Mouse (Mus musculus): ENCODE measurements at regions not wholly inside any gene's neighbourhood (a gene's known extent, or its start where the extent isn't known, plus 50 kb on each side); places are given as distances from the start of the nearest gene placed in this dataset.

DNA sequence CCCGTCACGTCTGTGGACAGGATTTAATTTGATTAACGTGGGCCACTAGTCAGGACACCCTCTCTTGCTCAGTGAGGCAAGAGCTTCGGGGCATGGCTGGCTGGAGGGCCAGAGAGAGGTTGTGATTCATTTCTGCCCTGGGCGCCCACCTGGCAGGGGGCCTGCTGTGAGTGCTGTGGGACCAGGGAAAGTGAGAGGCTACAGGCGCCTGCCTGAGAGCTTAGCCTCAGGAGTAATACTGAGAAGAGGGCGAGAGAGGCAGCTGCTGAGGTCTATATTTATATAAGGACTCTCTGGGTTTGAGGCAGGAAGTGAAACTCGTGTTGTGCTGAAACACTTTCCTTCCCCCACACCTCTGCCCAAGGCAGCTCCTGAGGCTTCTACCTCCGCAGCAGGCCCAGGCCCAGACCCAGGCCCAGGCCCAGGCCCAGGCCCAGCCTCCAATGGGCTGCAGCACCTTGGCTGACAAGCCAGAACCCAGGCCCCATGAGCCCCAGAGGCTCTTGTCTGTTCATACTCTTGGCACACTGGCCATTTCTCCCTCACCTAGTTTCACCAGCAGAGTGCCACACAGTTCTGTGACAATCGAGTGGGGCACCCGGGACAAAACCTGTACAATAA is 176.9 kb upstream of the Bcl6 start:
- no peak for DNase-seq (ENCODE audit: low spot score)
- ATAC-seq (ENCODE audit: insufficient read depth, low read depth), result no peak
- no peak overlapping the region for H3K4me3 ChIP-seq (ENCODE audit: low read depth, low read length)
- no peaks in the 10 kb centered on the region for H3K9me3 ChIP-seq (replicated peaks; ENCODE audit: control insufficient read depth, low read length)
- H3K9ac ChIP-seq (replicated peaks; ENCODE audit: low read depth, low read length), result no peak overlapping the region
- 54% methylated on average over 11 of the region's 11 CpGs for WGBS
- no peak for TF ChIP-seq CTCF (IDR thresholded peaks at IDR 0.05; ENCODE audit: low read depth)
- TF ChIP-seq EP300 (IDR thresholded peaks at IDR 0.05; ENCODE audit: low read depth), result no peak
- H3K27me3 ChIP-seq (ENCODE audit: control insufficient read depth, insufficient read depth, low read length), result no peaks in the 10 kb centered on the region
- no peaks in the 10 kb centered on the region for H3K36me3 ChIP-seq (replicated peaks; ENCODE audit: control insufficient read depth, insufficient read depth, low read length)
- peak overlapping the region; percentile 35; the same call in 1 of the 2 replicates for H3K27ac ChIP-seq (ENCODE audit: low read depth)
- no peaks in the 10 kb centered on the region for H3K4me1 ChIP-seq (ENCODE audit: control insufficient read depth, insufficient read depth)
- H3K4me2 ChIP-seq (ENCODE audit: low read depth, low read length), result no peak overlapping the region

DNA sequence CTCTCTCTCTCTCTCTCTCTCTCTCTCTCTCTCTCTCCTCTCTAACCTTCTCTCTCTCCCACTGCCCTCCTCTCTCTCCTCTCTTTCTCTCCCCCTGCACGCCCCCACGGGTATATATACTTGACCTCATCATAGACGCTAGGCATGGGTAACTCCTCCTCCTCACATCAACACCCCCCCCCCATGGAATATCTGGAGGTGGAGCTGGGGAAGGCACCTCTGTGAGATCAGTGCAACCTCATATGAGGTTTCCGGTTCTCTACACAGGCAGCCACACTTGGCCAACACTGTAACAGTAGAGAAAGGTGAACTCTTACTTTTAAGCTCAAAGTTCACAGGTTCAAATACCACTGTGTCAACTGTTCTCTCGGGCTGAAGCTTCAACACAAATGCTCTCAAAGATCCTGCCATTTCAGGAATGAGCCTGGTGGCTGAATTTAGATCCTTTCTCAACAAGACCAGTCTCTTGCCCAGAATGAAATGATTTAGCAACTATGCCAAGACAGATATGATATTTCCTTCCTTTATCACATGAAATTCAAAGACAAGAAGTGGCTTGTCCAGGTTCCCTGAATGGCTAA is 172.1 kb upstream of the Bcl6 start:
- Histone ChIP-seq H3K4me3 (ENCODE audit: low read depth, low read length) (no peak overlapping the region), H3K36me3 (replicated peaks; ENCODE audit: control insufficient read depth, insufficient read depth, low read length) (no peaks in the 10 kb centered on the region), H3K27me3 (ENCODE audit: control insufficient read depth, insufficient read depth, low read length) (no peaks in the 10 kb centered on the region), H3K9ac (replicated peaks; ENCODE audit: low read depth, low read length) (no peak overlapping the region), H3K4me2 (ENCODE audit: low read depth, low read length) (no peak overlapping the region), H3K4me1 (ENCODE audit: control insufficient read depth, insufficient read depth) (no peaks in the 10 kb centered on the region), H3K27ac (ENCODE audit: low read depth) (no peak overlapping the region), H3K9me3 (replicated peaks; ENCODE audit: control insufficient read depth, low read length) (no peaks in the 10 kb centered on the region)
- no peak for ATAC-seq (ENCODE audit: insufficient read depth, low read depth)
- TF ChIP-seq CTCF (IDR thresholded peaks at IDR 0.05; ENCODE audit: low read depth), result no peak
- no peak for TF ChIP-seq EP300 (IDR thresholded peaks at IDR 0.05; ENCODE audit: low read depth)
- DNase-seq (ENCODE audit: low spot score), result no peak
- 68% methylated on average over 5 of the region's 5 CpGs for WGBS

DNA sequence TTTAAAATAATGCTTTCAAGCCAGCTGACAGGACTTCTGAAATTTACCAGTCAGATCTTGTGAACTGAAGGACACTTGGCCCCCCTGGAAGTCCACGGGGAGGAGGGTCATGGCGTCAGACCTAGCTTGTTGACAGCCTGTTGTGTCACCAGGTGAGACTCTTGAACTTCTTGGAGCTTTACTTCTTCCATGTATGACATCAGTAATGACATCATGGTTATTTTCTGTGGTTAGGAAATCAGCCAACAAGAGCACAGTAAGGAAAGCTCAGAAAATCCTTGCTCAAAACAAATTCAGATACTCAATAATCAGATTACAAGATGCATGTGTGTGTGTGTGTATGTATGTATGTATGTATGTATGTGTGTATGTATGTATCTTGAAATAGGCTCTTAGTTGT is 170.7 kb upstream of the Bcl6 start:
- no peaks in the 10 kb centered on the region for H3K9me3 ChIP-seq (replicated peaks; ENCODE audit: control insufficient read depth, low read length)
- H3K4me1 ChIP-seq (ENCODE audit: control insufficient read depth, insufficient read depth), result no peaks in the 10 kb centered on the region
- DNase-seq (ENCODE audit: low spot score), result no peak
- H3K4me3 ChIP-seq (ENCODE audit: low read depth, low read length), result no peak overlapping the region
- H3K36me3 ChIP-seq (replicated peaks; ENCODE audit: control insufficient read depth, insufficient read depth, low read length), result no peaks in the 10 kb centered on the region
- no peak for ATAC-seq (ENCODE audit: insufficient read depth, low read depth)
- no peak overlapping the region for H3K9ac ChIP-seq (replicated peaks; ENCODE audit: low read depth, low read length)
- TF ChIP-seq EP300 (IDR thresholded peaks at IDR 0.05; ENCODE audit: low read depth) (no peak), CTCF (IDR thresholded peaks at IDR 0.05; ENCODE audit: low read depth) (no peak)
- no peak overlapping the region for H3K4me2 ChIP-seq (ENCODE audit: low read depth, low read length)
- no peak overlapping the region for H3K27ac ChIP-seq (ENCODE audit: low read depth)
- H3K27me3 ChIP-seq (ENCODE audit: control insufficient read depth, insufficient read depth, low read length), result no peaks in the 10 kb centered on the region
- WGBS, result 70% methylated on average over 2 of the region's 2 CpGs

DNA sequence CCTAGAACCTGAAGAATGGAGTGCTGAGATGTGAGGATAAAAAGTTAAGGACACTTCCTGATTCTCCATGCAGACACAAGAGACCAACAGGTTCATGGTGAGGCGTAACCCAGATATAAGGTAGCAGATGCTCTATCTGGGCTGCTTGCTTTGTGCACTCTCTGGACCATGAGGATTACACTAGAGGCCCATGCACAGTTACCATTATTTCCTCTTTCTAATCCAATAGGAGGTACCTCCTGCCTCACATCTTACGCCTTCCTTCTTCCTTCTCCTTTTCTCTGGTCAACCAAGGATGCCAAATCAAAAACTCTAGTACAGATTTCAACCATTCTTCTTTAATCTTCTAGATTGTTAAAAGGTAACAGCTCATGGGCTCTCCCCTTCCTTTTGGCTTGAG is 169.1 kb upstream of the Bcl6 start:
- no peaks in the 10 kb centered on the region for H3K36me3 ChIP-seq (replicated peaks; ENCODE audit: control insufficient read depth, insufficient read depth, low read length)
- H3K27me3 ChIP-seq (ENCODE audit: control insufficient read depth, insufficient read depth, low read length), result no peaks in the 10 kb centered on the region
- no peak overlapping the region for H3K4me3 ChIP-seq (ENCODE audit: low read depth, low read length)
- ATAC-seq (ENCODE audit: insufficient read depth, low read depth) (no peak), DNase-seq (ENCODE audit: low spot score) (no peak)
- H3K27ac ChIP-seq (ENCODE audit: low read depth), result no peak overlapping the region
- no peaks in the 10 kb centered on the region for H3K4me1 ChIP-seq (ENCODE audit: control insufficient read depth, insufficient read depth)
- H3K9ac ChIP-seq (replicated peaks; ENCODE audit: low read depth, low read length), result no peak overlapping the region
- TF ChIP-seq EP300 (IDR thresholded peaks at IDR 0.05; ENCODE audit: low read depth) (no peak), CTCF (IDR thresholded peaks at IDR 0.05; ENCODE audit: low read depth) (no peak)
- H3K4me2 ChIP-seq (ENCODE audit: low read depth, low read length), result no peak overlapping the region
- WGBS, result 93% methylated on average over 2 of the region's 2 CpGs
- no peaks in the 10 kb centered on the region for H3K9me3 ChIP-seq (replicated peaks; ENCODE audit: control insufficient read depth, low read length)

DNA sequence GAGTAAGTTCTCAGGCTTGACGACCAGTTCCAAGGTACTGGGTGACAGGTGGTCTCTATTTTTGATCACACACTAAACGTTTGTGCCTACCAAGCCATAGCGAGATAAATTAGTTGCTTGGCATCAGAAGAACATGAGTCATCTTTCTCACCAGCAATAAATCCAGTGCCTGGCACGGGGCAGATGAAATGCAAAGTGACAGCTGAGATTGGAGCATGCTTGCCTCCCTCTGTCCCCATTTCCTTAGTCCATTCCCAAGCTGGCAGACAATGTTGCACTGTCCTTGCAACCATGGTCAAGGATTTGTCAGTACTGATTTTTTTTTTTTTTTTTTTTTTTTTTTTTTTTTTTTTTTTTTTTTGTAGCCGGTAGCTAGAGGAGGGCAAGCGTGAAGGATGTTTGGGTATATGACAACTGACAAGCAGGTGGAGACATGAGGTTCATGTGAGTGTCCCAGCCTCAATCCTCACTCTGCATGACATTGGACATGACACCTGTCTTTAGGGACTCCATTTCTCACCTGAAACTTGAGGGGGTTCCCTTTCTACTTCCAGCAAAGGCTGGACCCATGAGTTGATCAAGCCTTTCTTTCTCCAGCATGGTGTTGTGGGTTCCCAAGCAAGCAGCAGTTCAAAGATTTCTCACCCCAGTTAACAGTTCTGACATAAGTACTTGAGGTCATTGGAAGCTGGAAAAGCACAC is 168.2 kb upstream of the Bcl6 start:
- ATAC-seq (ENCODE audit: insufficient read depth, low read depth) (no peak), DNase-seq (ENCODE audit: low spot score) (no peak)
- Histone ChIP-seq H3K36me3 (replicated peaks; ENCODE audit: control insufficient read depth, insufficient read depth, low read length) (no peaks in the 10 kb centered on the region), H3K4me3 (ENCODE audit: low read depth, low read length) (no peak overlapping the region), H3K9me3 (replicated peaks; ENCODE audit: control insufficient read depth, low read length) (no peaks in the 10 kb centered on the region), H3K27ac (ENCODE audit: low read depth) (no peak overlapping the region), H3K9ac (replicated peaks; ENCODE audit: low read depth, low read length) (no peak overlapping the region), H3K4me2 (ENCODE audit: low read depth, low read length) (no peak overlapping the region), H3K4me1 (ENCODE audit: control insufficient read depth, insufficient read depth) (no peaks in the 10 kb centered on the region), H3K27me3 (ENCODE audit: control insufficient read depth, insufficient read depth, low read length) (no peaks in the 10 kb centered on the region)
- 45% methylated on average over 6 of the region's 6 CpGs for WGBS
- TF ChIP-seq EP300 (IDR thresholded peaks at IDR 0.05; ENCODE audit: low read depth) (no peak), CTCF (IDR thresholded peaks at IDR 0.05; ENCODE audit: low read depth) (no peak)

Data from heart, postnatal 0 days (tissue).